Mouse (Mus musculus) c-Kit-negative CD71-positive TER-119-positive erythroid progenitor cells, embryonic 14.5 days (primary cell): ENCODE data around the gene Hoxb6.

Experiments
- DNase-seq: peaks from one replicate; pipeline ENCODE4 v3.0.0-alpha.2; 2013; ENCODE audit warnings: low read depth, low spot score

The Hoxb6 gene

GRCm38 (mm10) chr11:96285771-96286738 lies 6.2 kb upstream of the Hoxb6 start, which contains the start of gene Hoxb7:
Hoxb7 (plus strand) TSS chr11:96286623.
- no peak for DNase-seq

GRCm38 (mm10) chr11:96286739-96287385 lies 5.4 kb upstream of the Hoxb6 start:
- no peak for DNase-seq

GRCm38 (mm10) chr11:96287411-96287810 lies 4.9 kb upstream of the Hoxb6 start:
- no peak for DNase-seq

GRCm38 (mm10) chr11:96288455-96289221 lies 3.6 kb upstream of the Hoxb6 start:
- no peak for DNase-seq

GRCm38 (mm10) chr11:96289293-96289692 lies 3.0 kb upstream of the Hoxb6 start:
- DNase-seq = no peak

GRCm38 (mm10) chr11:96289837-96290236 lies 2.4 kb upstream of the Hoxb6 start:
- DNase-seq = no peak

GRCm38 (mm10) chr11:96290705-96291355 lies 1.4 kb upstream of the Hoxb6 start:
- DNase-seq = no peak

GRCm38 (mm10) chr11:96292565-96293301 lies 457 bp downstream of the Hoxb6 start:
- no peak for DNase-seq

GRCm38 (mm10) chr11:96293302-96293921 lies 1.1 kb downstream of the Hoxb6 start:
- no peak for DNase-seq

GRCm38 (mm10) chr11:96294245-96295091 lies 2.2 kb downstream of the Hoxb6 start:
- DNase-seq = no peak

- no peak for DNase-seq
Observed at GRCm38 (mm10) chr11:96295092-96295835, 3.0 kb downstream of the Hoxb6 start.

- DNase-seq = no peak
Observed at GRCm38 (mm10) chr11:96296997-96297396, 4.7 kb downstream of the Hoxb6 start.

- DNase-seq = no peak
Observed at GRCm38 (mm10) chr11:96297428-96297827, 5.2 kb downstream of the Hoxb6 start.

GRCm38 (mm10) chr11:96297968-96298635 lies 5.8 kb downstream of the Hoxb6 start:
- no peak for DNase-seq

- DNase-seq = no peak
Observed at GRCm38 (mm10) chr11:96298895-96299667, 6.8 kb downstream of the Hoxb6 start.

- no peak for DNase-seq
Observed at GRCm38 (mm10) chr11:96299781-96300180, 7.5 kb downstream of the Hoxb6 start.

- no peak for DNase-seq
Observed at GRCm38 (mm10) chr11:96300354-96301063, 8.2 kb downstream of the Hoxb6 start.
